ENCODE assay signal across 13 mouse cellular contexts in genomic region chr6:111371581-111372349, GRCm38 (mm10).
DNase-seq lines count a peak whose midpoint lies in the region; ATAC-seq and TF ChIP-seq lines count a peak whose summit lies in the region.
"Had no signal": no experiment of that assay in that cellular context is flagged by ENCODE, and none has a peak within 500 bp of the region (broad histone marks: within the 10 kb centered on the region; RNA-seq: fewer than 3 reads in every experiment).

No protein-coding gene starts in this region.

- no peak overlapping the region for H3K9ac ChIP-seq in heart, embryonic 11.5 days (ENCODE audit: low read depth, low read length)
- H3K9ac ChIP-seq in ES-Bruce4 (ENCODE audit: low read depth, poor library complexity, severe bottlenecking) = no peak overlapping the region
- H3K9ac ChIP-seq in limb, embryonic 12.5 days (replicated peaks) = no peak overlapping the region
- H3K9ac ChIP-seq: intestine, embryonic 15.5 days had no signal

- peak; percentile 82; the same call in 1 of the 2 replicates for TF ChIP-seq EP300 in ES-Bruce4 (IDR thresholded peaks at IDR 0.05; ENCODE audit: insufficient read depth, low read depth, low read length)

- no peaks in the 10 kb centered on the region for H3K9me3 ChIP-seq in heart, embryonic 11.5 days (replicated peaks; ENCODE audit: control insufficient read depth, low read length)
- H3K9me3 ChIP-seq in ES-Bruce4 (replicated peaks; ENCODE audit: control insufficient read depth, insufficient read depth, low read length, poor library complexity, severe bottlenecking) = no peaks in the 10 kb centered on the region
- no peaks in the 10 kb centered on the region for H3K9me3 ChIP-seq in limb, embryonic 12.5 days
- H3K9me3 ChIP-seq: intestine, embryonic 15.5 days had no signal

- H3K36me3 ChIP-seq in heart, embryonic 11.5 days (ENCODE audit: control insufficient read depth, insufficient read depth, low read length) = no peaks in the 10 kb centered on the region
- no peaks in the 10 kb centered on the region for H3K36me3 ChIP-seq in ES-Bruce4 (ENCODE audit: control insufficient read depth, insufficient read depth, low read length, poor library complexity, severe bottlenecking)
- H3K36me3 ChIP-seq in limb, embryonic 12.5 days = no peaks in the 10 kb centered on the region
- H3K36me3 ChIP-seq in thymus, adult 2 months (ENCODE audit: control insufficient read depth, insufficient read depth, low read length) = no peaks in the 10 kb centered on the region
- H3K36me3 ChIP-seq: intestine, embryonic 15.5 days had no signal

- DNase-seq in heart, postnatal 36 days = no peak
- peak; percentile 63 for DNase-seq in embryo, embryonic 10.5 days (ENCODE audit: low spot score)
- DNase-seq in adrenal gland, postnatal 10 days = no peak
- no peak for DNase-seq in adrenal gland, postnatal 36 days
- no peak for DNase-seq in thymus, adult 2 months
- DNase-seq: adrenal gland, postnatal 25 days; cerebellum, postnatal 36 days; gastrocnemius, postnatal 14 days had no signal

- no peak overlapping the region for H3K4me3 ChIP-seq in heart, embryonic 11.5 days (ENCODE audit: low read depth, low read length)
- no peak overlapping the region for H3K4me3 ChIP-seq in ES-Bruce4 (ENCODE audit: low read depth, low read length)
- no peak overlapping the region for H3K4me3 ChIP-seq in limb, embryonic 12.5 days (replicated peaks)
- no peak overlapping the region for H3K4me3 ChIP-seq in thymus, adult 2 months (ENCODE audit: control insufficient read depth, insufficient read depth, low read length)
- H3K4me3 ChIP-seq: intestine, embryonic 15.5 days; megakaryocyte, embryonic 14.5 days had no signal

- ATAC-seq in heart, embryonic 11.5 days (replicated peaks; ENCODE audit: insufficient number of reproducible peaks, low FRiP score, low TSS enrichment) = 0 out of 2 replicates have a peak, but pooled peaks have one; percentile 35
- ATAC-seq in limb, embryonic 12.5 days (ENCODE audit: insufficient number of reproducible peaks, insufficient read depth, low FRiP score, low TSS enrichment, low read depth) = peak; percentile 37; the same call in 1 of the 2 replicates
- ATAC-seq: intestine, embryonic 15.5 days had no signal

- no peaks in the 10 kb centered on the region for H3K27me3 ChIP-seq in heart, embryonic 11.5 days (ENCODE audit: control insufficient read depth, insufficient read depth, low read length)
- H3K27me3 ChIP-seq in ES-Bruce4 (ENCODE audit: control insufficient read depth, insufficient read depth, low read length, poor library complexity, severe bottlenecking) = no peaks in the 10 kb centered on the region
- H3K27me3 ChIP-seq in limb, embryonic 12.5 days = no peaks in the 10 kb centered on the region
- H3K27me3 ChIP-seq in thymus, adult 2 months (ENCODE audit: control insufficient read depth, insufficient read depth, low read length) = no peaks in the 10 kb centered on the region
- H3K27me3 ChIP-seq: intestine, embryonic 15.5 days; megakaryocyte, embryonic 14.5 days had no signal

- WGBS in heart, embryonic 11.5 days (ENCODE audit: insufficient replicate concordance) = 31% methylated on average over 4 of the region's 4 CpGs
- WGBS in limb, embryonic 12.5 days = 13% methylated on average over 4 of the region's 4 CpGs
- WGBS in thymus, adult 2 months = 30% methylated on average over 4 of the region's 4 CpGs

- H3K27ac ChIP-seq in heart, embryonic 11.5 days (ENCODE audit: low read depth, low read length) = no peak overlapping the region
- 0 out of 2 replicates have a peak overlapping the region, but pooled peaks have one; percentile 54 for H3K27ac ChIP-seq in ES-Bruce4 (ENCODE audit: insufficient read depth, low read length)
- no peak overlapping the region for H3K27ac ChIP-seq in limb, embryonic 12.5 days
- H3K27ac ChIP-seq in thymus, adult 2 months (ENCODE audit: control insufficient read depth, insufficient read depth, low read length) = no peak overlapping the region
- H3K27ac ChIP-seq: intestine, embryonic 15.5 days had no signal

- no peak overlapping the region for H3K4me2 ChIP-seq in heart, embryonic 11.5 days
- no peak overlapping the region for H3K4me2 ChIP-seq in limb, embryonic 12.5 days
- H3K4me2 ChIP-seq: intestine, embryonic 15.5 days had no signal

- TF ChIP-seq POLR2A in ES-Bruce4 (IDR thresholded peaks at IDR 0.05; ENCODE audit: insufficient read depth, low read length) = no peak
- TF ChIP-seq POLR2A in thymus, adult 2 months (IDR thresholded peaks at IDR 0.05; ENCODE audit: control insufficient read depth, extremely low read depth, insufficient read depth, low read length, poor library complexity) = no peak

- no peak for TF ChIP-seq CTCF in ES-Bruce4 (IDR thresholded peaks at IDR 0.05; ENCODE audit: low read depth, low read length)
- no peak for TF ChIP-seq CTCF in thymus, adult 2 months (IDR thresholded peaks at IDR 0.05; ENCODE audit: borderline replicate concordance, control insufficient read depth, extremely low read depth, insufficient read depth, low read length, poor library complexity)

- peaks cover 7% of the 10 kb centered on the region; the same call in 1 of the 2 replicates for H3K4me1 ChIP-seq in heart, embryonic 11.5 days (ENCODE audit: control insufficient read depth, insufficient read depth, low read length)
- peaks cover 5% of the 10 kb centered on the region for H3K4me1 ChIP-seq in ES-Bruce4 (ENCODE audit: control insufficient read depth, insufficient read depth, low read length)
- peaks cover 4% of the 10 kb centered on the region; the same call in 1 of the 2 replicates for H3K4me1 ChIP-seq in limb, embryonic 12.5 days (replicated peaks)
- H3K4me1 ChIP-seq in thymus, adult 2 months (replicated peaks; ENCODE audit: control insufficient read depth, insufficient read depth, low read length) = no peaks in the 10 kb centered on the region
- H3K4me1 ChIP-seq: intestine, embryonic 15.5 days; megakaryocyte, embryonic 14.5 days had no signal

- intact Hi-C loops in heart, postnatal 36 days (cut with DNase I) = no loop called here
